Mouse (Mus musculus) regulatory T cell (primary cell): ENCODE measurements at regions not wholly inside any gene's neighbourhood (a gene's known extent, or its start where the extent isn't known, plus 50 kb on each side); places are given as distances from the start of the nearest gene placed in this dataset.

ENCODE experiments used
- in situ Hi-C: fragments of 300-600 bp; cut with MboI, MseI; formaldehyde crosslinking; loops from one replicate; pipeline ENCODE4 v1.15.1; 2025; ENCODE audit warnings: high pct_unique_total_duplicates

DNA sequence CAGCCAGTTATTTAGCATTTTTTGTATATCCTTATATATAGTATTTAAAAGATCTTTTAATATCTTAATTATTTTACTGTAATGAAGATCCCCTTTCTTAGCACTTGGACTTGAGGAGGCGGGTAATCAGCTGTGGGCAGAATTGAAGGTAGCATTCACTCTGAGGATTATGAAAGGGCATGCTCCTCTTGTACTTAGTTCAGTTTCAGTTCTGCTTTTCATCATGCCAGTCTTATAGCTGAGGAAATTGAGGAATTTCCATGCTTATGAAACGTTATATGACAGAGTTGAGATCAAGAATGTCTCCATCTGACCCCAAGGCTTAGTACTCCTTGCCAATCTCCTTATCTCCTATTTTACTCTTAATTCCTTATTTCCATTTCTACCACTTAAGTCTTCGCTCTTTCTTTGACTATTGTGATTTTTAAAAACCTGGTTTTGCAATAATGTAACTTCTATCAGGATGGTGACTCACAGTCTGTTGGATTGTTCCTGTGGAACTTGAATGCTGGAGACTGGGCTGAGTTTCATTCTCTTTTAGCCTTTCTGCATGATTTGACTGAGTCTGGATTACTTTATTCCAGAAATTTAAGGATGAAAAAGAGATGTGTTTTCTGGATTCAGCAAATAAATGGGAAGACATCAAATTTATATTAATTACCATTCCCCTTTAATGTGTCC lies 133.6 kb downstream of the Papss1 start:
- in situ Hi-C loops = no loop called here

DNA sequence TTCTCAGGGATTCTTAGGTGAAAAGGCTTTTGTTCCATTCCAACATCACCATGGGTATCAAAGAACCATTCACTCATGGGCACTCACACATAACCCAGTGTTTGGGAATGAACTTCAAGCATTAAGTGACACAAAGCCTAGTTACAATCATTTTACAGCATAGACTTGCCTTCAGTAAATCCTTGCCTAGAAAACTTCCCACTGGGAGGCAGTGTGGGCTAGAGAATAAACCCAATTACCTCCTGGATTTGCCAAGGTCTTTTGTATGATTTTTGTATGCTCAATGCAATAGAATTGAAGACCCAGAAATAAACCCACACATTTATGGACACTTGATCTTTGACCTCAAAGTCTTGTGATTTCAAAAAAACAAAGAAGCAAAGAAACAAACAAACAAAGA lies 138.6 kb downstream of the Papss1 start:
- in situ Hi-C loops = no loop called here

DNA sequence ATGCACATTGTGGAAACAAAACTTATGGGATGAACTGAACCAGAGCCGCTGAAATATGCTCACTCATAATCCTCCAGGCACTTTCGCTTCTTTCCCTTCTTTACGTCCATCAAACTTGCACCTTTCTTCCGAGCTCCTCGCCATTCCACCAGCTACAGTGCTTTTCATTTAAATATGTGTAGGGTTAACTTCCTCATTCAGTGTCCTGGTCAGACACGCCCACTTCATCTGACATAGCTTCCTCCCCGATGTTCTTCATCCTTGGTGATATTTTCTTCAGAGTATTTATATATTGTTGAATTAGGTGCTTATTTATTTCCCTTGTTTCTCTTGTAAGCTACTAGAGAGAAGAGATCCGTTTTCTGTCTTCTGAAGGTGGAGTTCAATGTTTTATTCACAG lies 149.0 kb downstream of the Papss1 start:
- in situ Hi-C loops = no loop called here

DNA sequence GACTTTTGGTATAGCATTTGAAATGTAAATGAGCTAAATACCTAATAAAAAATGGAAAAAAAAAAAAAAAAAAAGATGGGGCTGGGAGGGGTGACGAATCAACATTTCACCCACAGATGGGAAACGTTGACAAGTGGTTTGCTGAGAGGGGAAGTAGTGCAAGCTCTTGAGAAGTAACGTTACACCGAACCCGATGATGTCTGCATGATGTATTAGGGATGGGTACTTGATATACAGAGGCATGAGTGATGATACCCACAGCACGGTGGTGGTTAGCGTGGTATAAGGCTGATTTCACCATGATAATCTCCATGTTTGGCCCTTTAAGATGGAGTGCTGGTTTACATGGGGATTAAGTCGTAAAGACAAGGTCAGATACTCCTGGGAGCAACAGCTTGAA lies 154.2 kb downstream of the Papss1 start:
- in situ Hi-C loops = no loop called here

DNA sequence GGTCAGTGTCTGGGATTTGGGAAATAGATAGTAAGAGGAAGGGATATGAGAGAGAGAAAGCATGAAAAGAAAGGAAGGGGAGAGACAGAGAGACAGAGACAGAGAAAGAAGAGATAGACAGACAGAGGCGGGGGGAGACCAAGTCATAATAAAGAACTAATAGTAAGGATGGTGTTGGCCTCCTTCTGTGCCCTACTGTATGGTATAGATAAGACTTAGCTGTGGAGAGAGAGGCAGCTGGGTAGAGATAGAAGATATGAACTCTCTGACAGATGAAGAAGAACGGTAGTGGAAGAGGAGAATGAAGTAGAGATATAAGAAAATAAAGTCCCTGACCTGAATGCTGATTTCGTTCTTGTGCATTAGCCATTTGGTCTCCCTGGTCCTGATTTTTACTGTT lies 164.1 kb downstream of the Papss1 start:
- in situ Hi-C loops = loop anchor here (10.0 kb wide), 1 partner anchor 1104 kb away; no protein-coding TSS in a partner anchor

DNA sequence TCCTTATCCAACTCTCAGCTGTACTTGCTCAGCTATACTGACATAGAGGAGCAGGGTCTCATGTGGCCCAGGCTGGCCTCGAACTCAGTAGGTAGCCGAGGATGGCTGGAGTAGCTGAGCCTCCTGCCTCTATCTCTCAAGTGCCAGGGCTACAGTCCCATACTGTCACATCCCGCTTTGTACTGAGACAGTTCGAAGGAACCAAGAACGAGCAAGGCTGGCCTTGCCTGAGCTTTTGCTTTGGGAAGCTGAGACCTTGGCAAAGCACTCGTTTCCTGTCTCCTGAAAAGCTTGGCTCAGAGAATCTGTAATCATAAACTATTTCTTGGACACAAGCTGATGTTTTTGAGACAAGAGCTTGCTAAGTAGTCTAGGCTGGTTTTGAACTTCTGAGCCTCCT lies 169.7 kb downstream of the Papss1 start:
- in situ Hi-C loops = no loop called here

DNA sequence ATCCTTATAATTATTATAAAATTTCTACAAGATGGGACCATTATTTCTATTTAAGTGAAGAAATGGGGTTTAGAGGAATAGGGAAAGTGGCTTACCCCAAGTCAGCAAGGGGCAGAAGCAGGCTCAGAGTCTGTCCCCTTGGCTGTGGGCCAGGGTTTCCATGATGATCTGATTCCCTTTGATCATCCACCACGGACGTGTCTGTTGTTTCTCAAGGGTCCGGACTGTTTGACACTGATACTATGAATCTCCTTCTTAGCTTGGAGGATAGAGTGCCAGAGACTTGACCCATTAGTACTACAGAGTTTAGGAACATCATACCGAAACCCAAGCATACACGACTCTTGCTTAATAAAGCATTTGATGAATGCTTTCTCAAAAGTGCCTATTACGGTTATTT lies 172.9 kb downstream of the Papss1 start:
- in situ Hi-C loops = no loop called here

DNA sequence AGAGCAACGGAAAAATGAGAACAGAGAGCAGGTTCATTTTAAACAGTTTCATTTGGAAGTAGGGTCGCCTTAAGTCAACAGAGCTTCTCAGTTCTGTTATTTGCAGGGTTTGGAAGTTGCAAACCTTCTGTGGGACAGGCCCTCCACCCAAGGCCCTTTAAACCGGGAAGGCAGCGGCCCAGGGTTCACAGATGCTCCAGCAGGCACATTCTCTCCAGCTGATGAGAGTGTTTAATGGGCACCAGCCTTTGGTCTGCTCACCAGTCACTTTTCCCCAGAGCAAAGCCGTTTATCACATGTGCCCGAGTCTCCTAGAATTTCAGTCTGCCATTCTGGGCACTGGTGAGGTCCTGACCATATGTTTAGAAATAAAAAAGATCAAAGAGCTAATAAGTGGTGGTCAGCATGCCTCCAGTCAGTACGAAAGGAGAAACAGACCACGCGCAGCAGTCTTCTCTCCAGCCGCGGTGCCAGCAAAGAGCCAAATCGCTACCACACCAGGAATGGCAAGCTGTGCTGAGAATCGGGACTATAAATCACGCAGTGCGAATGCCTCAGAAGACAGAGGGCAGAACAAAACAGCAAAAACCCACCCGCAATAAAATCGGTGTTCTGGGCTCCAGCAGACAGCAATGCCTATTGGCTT lies 173.5 kb downstream of the Papss1 start:
- in situ Hi-C loops = no loop called here

DNA sequence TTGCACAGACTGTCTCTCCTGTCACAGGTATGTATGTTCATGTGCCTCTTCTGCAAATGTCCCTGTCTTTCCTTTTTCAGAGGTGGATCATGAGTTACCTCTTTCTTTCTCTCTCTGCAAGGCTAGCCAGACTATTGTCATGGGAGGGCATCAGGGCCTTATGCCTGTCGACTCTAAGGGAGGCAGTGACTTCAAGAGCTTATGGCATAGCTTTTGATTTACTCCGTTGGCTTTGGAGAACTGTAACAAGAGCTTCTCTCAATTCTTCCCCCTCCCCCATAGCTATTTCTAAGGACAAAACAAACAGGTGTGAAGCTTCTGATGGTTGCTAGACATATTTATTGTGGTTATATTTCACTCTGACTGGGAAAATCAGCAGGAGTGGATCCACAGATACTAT lies 191.0 kb downstream of the Papss1 start:
- in situ Hi-C loops = no loop called here

DNA sequence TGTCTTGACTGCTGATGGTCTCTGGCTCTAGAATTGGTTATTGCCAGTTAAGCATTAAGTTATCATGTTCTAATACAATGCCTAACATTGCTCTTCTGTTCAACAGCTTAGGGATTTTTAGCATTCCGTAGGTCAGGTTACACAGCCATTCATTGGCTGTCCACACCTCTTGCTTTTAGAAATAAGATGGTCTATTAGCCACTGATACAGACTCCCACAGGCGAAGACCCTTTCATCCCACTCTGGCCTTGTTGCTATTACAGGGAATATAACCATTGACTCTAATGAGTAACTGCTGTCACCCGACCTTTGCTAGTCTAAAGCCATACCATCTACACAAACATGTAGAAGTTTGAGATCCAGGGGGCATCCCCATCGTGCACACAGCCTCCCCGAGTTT lies 191.6 kb downstream of the Papss1 start:
- in situ Hi-C loops = no loop called here

DNA sequence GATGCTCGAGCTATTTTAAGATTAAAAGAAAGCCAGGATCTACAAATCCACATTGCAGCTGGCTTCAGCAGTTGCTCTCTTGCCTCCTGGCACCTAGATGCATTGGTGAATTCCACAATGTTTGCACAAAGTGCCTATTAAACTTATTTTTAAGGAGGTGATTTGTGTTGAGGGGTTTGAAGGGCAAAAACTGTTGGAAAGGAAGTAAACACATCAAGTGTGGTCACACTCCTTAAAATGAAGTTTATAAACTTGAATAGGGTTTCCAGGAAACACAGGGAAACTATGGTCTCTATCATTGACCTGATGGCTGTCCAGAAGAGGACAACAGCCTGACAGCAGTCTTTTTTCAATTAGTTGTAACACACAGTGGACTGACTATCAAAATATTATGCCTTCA lies 205.4 kb downstream of the Papss1 start:
- in situ Hi-C loops = no loop called here

DNA sequence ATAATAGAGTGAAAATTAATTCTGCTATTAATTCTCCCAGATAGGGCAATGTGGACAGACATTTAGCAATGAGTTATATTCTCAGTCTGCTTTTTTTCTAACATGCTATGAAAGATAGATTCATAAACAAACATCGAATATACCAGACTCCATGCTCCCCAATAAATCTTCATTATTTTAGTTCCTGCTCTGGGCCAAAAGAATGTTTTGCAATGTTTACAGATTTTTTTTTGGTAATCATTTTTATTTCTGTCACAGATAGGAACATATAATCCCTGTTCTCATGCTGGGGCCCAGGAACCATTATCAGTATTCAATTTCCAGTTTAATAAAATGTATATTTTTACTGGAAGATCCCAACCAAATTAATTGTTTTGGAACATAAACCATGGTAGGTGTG lies 205.9 kb downstream of the Papss1 start:
- in situ Hi-C loops = no loop called here

DNA sequence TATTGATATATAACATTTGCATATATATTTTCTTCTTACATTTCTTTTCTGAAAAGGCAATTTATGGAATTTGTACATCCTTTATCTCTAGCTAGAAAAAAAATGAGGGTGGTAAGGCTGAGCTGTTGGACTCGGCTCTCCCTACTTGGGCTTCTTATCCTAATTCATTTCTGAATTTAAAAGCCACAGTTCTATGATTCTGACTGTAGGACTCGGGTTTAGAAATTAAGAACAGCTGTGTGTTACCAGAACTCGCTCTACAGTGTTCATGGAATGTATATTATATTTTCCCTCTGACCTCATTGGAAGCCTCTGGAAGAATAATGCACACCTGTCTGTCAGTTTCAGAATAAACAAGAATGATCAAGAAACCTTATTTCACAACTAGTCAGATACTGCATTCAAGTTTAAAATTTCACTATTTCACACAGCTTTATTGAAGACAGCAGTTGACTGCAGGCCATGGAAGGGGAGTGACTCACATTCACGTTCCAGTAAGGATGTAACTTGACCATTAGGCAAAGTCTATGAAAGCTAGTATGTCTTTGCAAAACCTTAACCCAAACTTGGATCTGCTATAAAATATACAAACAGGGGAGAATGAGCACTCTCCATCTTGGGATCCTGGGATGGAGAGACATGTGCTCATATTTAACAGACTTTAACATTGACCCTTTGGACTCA lies 207.4 kb downstream of the Papss1 start:
- in situ Hi-C loops = no loop called here

DNA sequence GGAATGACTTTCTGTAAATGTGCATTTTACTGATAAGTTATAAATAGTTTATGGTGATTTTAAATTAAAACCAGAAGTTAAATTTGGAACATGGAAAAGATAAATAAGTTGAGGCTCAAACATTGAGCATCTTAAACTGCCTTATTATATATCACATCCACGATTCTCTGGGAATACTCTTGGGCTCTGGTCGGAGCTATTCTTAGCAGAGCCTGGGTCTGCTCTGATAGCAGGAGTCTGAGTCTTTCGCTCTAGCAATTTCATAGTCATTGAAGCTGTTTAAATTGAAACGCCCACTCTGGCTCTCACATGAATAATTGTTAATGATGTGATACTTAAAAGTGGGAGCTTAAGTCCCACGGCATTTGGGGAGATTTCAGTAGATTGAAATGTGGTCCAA lies 208.0 kb downstream of the Papss1 start:
- in situ Hi-C loops = no loop called here

DNA sequence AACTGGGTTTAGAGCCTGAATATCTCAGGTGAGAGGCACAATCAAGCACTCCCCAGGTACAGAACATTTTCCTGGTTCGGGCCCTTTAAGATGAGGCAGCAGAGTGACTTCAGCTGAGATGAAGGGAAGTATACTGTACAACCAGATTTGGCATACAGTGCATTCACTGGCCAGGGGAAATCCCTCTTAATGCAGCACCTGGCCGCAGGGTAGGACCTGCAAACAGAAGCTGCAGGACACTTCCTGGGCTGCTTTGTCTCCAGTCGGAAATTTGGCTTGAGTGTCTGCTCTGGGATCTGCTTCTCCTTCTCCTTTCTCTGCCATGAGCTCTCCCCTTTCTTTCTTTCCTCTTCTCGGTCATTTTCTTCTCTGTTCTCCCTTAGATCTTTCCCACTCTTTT lies 210.9 kb downstream of the Papss1 start:
- in situ Hi-C loops = no loop called here

DNA sequence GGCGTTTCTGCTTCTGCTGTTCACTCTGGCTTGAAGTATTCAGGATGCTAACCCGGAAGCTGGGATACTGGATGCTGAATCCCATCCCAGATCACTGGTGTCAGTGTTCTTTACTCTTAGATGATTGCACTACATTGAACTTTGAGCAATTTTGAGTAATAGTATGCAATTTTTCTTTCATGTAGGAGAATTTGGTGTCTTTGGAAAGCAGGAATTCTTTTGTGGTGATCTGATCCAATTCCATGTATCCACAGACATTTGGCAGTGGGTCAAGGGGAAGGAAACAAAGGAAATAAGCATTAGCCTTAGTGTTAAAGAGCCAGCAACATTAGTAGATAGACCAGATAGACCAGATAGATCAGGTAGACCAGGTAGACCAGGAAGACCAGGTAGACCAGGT lies 212.1 kb downstream of the Papss1 start:
- in situ Hi-C loops = no loop called here

DNA sequence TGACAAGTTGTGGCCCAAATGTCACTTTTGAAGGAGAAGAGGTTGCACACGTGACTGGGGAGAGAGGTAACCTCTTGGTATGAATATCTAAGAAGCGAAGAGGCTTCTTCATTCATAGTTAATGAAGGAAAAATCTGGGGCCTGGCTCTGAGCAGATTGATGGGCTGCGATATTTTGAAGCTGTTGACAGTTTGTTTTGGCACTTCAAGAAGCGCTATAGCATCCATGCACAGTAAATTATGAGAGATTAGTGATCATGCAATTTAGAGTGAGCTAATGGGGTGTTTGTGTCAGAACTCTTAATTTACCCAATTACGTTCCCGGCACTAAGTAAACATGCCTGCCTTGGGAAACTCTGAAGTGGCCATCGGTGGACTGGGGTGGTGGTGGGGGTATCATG lies 215.2 kb downstream of the Papss1 start:
- in situ Hi-C loops = no loop called here

DNA sequence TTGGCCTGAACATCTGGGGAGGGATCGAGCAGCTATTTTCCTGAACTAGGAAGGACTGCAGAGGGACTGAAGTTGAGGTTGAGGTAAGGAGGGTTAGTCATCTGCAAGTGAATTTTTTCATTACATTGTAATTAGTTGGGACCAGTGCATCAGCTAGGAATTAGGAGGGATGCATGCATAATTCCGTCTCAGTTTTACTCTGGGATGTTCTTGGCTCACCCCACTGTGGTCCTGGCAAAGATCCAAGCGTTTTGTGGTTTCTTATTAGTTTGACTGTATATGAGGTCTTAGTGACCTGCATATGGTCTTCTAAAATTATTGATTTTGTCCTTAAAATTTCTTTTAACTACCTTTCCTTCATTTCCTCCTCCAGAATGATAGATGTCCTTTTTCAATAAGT lies 221.0 kb downstream of the Papss1 start:
- in situ Hi-C loops = no loop called here

DNA sequence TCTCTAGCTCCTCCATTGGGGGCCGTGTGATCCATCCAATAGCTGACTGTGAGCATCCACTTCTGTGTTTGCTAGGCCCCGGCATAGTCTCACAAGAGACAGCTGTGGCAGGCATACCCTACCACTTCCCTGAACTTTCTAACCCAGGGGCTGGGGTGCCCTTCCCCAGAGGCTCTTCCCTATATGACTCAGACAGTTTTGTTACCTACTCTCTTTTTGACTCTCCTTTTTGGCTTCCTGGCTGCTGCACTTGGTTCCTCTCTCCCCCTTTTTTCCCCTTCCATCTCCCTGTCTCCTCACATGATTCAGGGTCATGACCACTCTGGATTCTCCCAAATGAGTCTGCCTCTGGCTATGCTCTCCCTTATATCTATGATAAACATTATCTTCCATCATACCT lies 223.8 kb downstream of the Papss1 start:
- in situ Hi-C loops = no loop called here

DNA sequence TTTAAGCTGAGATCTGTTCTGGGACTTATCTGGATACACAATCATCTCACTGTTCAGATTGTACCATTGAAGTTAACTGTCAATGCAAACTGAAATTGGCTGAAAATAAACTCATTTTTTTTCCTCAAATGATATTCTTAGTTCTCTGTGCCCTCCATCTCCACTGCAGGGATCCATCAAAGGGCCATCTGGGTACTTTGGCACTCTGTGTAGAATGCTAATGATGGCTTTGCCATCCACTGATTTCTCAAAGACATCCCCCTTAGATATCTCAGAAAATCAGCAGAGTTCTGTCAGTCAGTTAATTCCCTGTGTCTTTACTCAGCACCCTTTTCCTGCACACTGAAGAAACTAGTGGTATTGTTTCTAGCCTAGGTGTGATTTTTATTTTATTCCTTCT lies 224.6 kb downstream of the Papss1 start:
- in situ Hi-C loops = no loop called here

DNA sequence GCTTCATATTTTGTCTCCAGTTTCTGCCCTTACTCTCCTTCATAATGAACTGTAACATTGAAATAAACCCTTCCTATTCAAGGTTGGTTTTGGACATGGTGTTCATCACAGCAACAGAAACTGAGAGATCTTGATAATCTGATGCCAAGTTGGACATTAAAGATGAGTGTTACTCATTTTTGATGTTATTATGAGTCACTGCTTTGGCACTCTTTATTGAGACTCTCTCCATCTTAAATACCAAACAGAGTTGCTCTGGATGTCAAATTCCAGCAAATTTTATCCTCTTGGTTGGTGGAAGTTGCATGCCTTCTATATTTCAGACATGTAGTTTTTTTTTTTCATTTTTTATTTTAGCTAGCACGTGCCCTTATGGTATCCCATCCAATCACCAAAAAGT lies 229.5 kb downstream of the Papss1 start:
- in situ Hi-C loops = loop anchor here (10.0 kb wide), 1 partner anchor 1669 kb away; no protein-coding TSS in a partner anchor

DNA sequence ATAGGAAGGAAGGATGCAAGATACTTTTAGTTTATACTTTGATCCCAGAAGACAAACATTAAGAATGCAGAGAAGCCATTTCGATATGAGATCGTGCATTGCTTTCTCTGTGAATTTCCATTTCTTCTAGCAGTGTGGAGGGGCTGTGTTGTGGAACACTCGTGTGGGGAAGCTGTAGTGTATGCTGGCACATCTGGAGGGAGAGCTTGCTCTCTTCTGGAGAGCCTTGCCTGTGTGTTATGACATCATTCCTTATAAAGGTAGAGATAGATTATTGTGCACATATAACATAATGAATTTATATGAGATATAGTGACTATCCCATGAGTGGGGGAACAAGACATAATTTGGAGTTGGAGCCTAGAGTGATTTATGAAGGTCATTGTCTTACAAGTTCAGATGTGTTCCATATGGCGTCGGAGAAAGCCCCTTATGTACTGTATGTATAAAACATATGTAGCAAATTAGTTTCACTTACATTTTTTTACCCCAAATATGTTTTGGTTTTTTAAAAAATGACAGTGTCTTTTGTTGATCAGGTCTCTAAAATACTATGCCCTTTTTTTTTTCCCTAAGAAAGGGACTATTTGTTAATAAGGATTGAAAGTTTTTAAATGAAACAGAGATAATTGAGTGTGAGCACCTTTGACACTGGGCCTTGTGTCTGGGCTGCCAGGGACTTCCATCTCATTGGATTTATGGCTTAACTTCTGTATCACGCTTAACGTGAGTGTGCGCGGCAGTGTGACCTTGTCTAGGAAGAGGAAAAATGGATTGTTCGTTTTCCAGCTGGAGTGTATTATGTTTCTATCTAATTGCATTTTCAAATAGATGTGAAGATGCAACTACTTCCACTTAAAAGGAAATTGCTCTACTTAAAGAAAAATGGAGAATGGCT lies 230.8 kb downstream of the Papss1 start:
- in situ Hi-C loops = loop anchor here (10.0 kb wide), 1 partner anchor 1671 kb away; no protein-coding TSS in a partner anchor
